Mouse (Mus musculus): ENCODE data around the gene Rnf31. TPM values are rescaled to one million over a fixed set of nuclear protein-coding genes. Genes with fewer than 3 reads are reported as not detected.

The Rnf31 gene
- polyA plus RNA-seq, 1 experiment: 39.1 TPM

- H3K9me3 ChIP-seq (replicated peaks; ENCODE audit: control insufficient read depth, insufficient read depth, low read length, poor library complexity, severe bottlenecking): no peaks in the 10 kb centered on the region
- TF ChIP-seq POLR2A (IDR thresholded peaks at IDR 0.05; ENCODE audit: insufficient read depth, low read length) (no peak), CTCF (IDR thresholded peaks at IDR 0.05; ENCODE audit: low read depth, low read length) (peak; percentile 64), EP300 (IDR thresholded peaks at IDR 0.05; ENCODE audit: insufficient read depth, low read depth, low read length) (no peak)
- H3K36me3 ChIP-seq (ENCODE audit: control insufficient read depth, insufficient read depth, low read length, poor library complexity, severe bottlenecking): peaks cover 9% of the 10 kb centered on the region
- H3K4me3 ChIP-seq (ENCODE audit: low read depth, low read length): no peak overlapping the region
- H3K9ac ChIP-seq (ENCODE audit: low read depth, poor library complexity, severe bottlenecking): no peak overlapping the region
- H3K27ac ChIP-seq (ENCODE audit: insufficient read depth, low read length): no peak overlapping the region
- H3K4me1 ChIP-seq (ENCODE audit: control insufficient read depth, insufficient read depth, low read length): peaks cover 11% of the 10 kb centered on the region
- H3K27me3 ChIP-seq (ENCODE audit: control insufficient read depth, insufficient read depth, low read length, poor library complexity, severe bottlenecking): no peaks in the 10 kb centered on the region
Measured at GRCm38 (mm10) chr14:55579511-55580496, 11.7 kb upstream of the Rnf31 start.

GRCm38 (mm10) chr14:55580731-55581130 lies 10.8 kb upstream of the Rnf31 start:
- no peak overlapping the region for H3K27ac ChIP-seq (ENCODE audit: insufficient read depth, low read length)
- no peak overlapping the region for H3K9ac ChIP-seq (ENCODE audit: low read depth, poor library complexity, severe bottlenecking)
- TF ChIP-seq POLR2A (IDR thresholded peaks at IDR 0.05; ENCODE audit: insufficient read depth, low read length): no peak
- no peak for TF ChIP-seq CTCF (IDR thresholded peaks at IDR 0.05; ENCODE audit: low read depth, low read length)
- TF ChIP-seq EP300 (IDR thresholded peaks at IDR 0.05; ENCODE audit: insufficient read depth, low read depth, low read length): no peak
- peaks cover 8% of the 10 kb centered on the region for H3K4me1 ChIP-seq (ENCODE audit: control insufficient read depth, insufficient read depth, low read length)
- no peaks in the 10 kb centered on the region for H3K27me3 ChIP-seq (ENCODE audit: control insufficient read depth, insufficient read depth, low read length, poor library complexity, severe bottlenecking)
- no peak overlapping the region for H3K4me3 ChIP-seq (ENCODE audit: low read depth, low read length)
- H3K36me3 ChIP-seq (ENCODE audit: control insufficient read depth, insufficient read depth, low read length, poor library complexity, severe bottlenecking): peaks cover 9% of the 10 kb centered on the region
- no peaks in the 10 kb centered on the region for H3K9me3 ChIP-seq (replicated peaks; ENCODE audit: control insufficient read depth, insufficient read depth, low read length, poor library complexity, severe bottlenecking)

DNA sequence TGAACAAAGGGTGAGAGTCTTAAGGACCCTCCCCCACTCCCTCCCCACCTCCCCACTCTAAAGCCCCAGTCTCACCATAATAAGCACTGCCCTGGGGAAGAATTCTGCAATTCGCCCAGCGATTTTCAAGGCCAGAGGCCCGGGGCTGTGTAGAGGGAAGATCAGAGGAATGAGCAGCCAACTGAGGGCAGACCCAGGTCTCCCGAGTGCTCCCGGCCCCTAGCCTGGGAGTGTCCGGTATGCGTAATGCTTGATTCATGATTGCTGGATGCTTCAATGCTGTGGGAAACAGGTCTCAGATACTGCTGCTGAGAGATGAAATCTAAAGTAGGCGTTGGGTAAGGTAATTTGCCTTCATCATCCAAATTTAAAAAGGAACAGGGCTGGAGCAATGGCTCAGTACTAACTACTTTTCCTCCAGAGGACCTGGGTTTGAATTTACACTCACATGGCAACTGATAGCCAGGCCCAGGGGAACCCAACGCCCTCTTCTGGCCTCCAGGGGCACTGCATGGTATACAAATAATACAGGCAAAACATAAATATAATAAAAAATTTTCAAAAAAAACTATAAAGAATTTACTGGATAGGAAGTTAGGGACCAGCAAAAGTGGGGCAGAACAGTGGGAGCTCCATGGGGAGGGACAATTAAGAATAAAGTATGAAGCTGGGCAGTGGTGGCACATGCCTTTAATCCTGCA lies 9.4 kb upstream of the Rnf31 start:
- Histone ChIP-seq H3K4me1 (ENCODE audit: control insufficient read depth, insufficient read depth, low read length) (peaks cover 3% of the 10 kb centered on the region), H3K9me3 (replicated peaks; ENCODE audit: control insufficient read depth, insufficient read depth, low read length, poor library complexity, severe bottlenecking) (no peaks in the 10 kb centered on the region), H3K9ac (ENCODE audit: low read depth, poor library complexity, severe bottlenecking) (no peak overlapping the region), H3K36me3 (ENCODE audit: control insufficient read depth, insufficient read depth, low read length, poor library complexity, severe bottlenecking) (peaks cover 9% of the 10 kb centered on the region), H3K27me3 (ENCODE audit: control insufficient read depth, insufficient read depth, low read length, poor library complexity, severe bottlenecking) (no peaks in the 10 kb centered on the region), H3K27ac (ENCODE audit: insufficient read depth, low read length) (no peak overlapping the region), H3K4me3 (ENCODE audit: low read depth, low read length) (no peak overlapping the region)
- TF ChIP-seq CTCF (IDR thresholded peaks at IDR 0.05; ENCODE audit: low read depth, low read length) (peak; percentile 54), EP300 (IDR thresholded peaks at IDR 0.05; ENCODE audit: insufficient read depth, low read depth, low read length) (no peak)

- H3K27me3 ChIP-seq (ENCODE audit: control insufficient read depth, insufficient read depth, low read length, poor library complexity, severe bottlenecking): no peaks in the 10 kb centered on the region
- no peak overlapping the region for H3K27ac ChIP-seq (ENCODE audit: insufficient read depth, low read length)
- H3K9me3 ChIP-seq (replicated peaks; ENCODE audit: control insufficient read depth, insufficient read depth, low read length, poor library complexity, severe bottlenecking): no peaks in the 10 kb centered on the region
- H3K36me3 ChIP-seq (ENCODE audit: control insufficient read depth, insufficient read depth, low read length, poor library complexity, severe bottlenecking): peaks cover 9% of the 10 kb centered on the region
- TF ChIP-seq EP300 (IDR thresholded peaks at IDR 0.05; ENCODE audit: insufficient read depth, low read depth, low read length) (no peak), POLR2A (IDR thresholded peaks at IDR 0.05; ENCODE audit: insufficient read depth, low read length) (no peak), CTCF (IDR thresholded peaks at IDR 0.05; ENCODE audit: low read depth, low read length) (no peak)
- peak overlapping the region; percentile 7; the same call in 1 of the 2 replicates for H3K9ac ChIP-seq (ENCODE audit: low read depth, poor library complexity, severe bottlenecking)
- H3K4me1 ChIP-seq (ENCODE audit: control insufficient read depth, insufficient read depth, low read length): peaks cover 3% of the 10 kb centered on the region
- H3K4me3 ChIP-seq (ENCODE audit: low read depth, low read length): peak overlapping the region; percentile 65
Measured at GRCm38 (mm10) chr14:55584303-55584701, 7.2 kb upstream of the Rnf31 start.

- peak within 1 kb of the TSS; percentile 65 for H3K27ac ChIP-seq (ENCODE audit: insufficient read depth, low read length)
- peaks cover under 1% of the 10 kb centered on the region for H3K4me1 ChIP-seq (ENCODE audit: control insufficient read depth, insufficient read depth, low read length)
- H3K27me3 ChIP-seq (ENCODE audit: control insufficient read depth, insufficient read depth, low read length, poor library complexity, severe bottlenecking): no peaks in the 10 kb centered on the region
- H3K36me3 ChIP-seq (ENCODE audit: control insufficient read depth, insufficient read depth, low read length, poor library complexity, severe bottlenecking): peaks cover 9% of the 10 kb centered on the region
- H3K9ac ChIP-seq (ENCODE audit: low read depth, poor library complexity, severe bottlenecking): peak within 1 kb of the TSS; percentile 29
- TF ChIP-seq CTCF (IDR thresholded peaks at IDR 0.05; ENCODE audit: low read depth, low read length) (no peak), POLR2A (IDR thresholded peaks at IDR 0.05; ENCODE audit: insufficient read depth, low read length) (peak; percentile 27)
- H3K9me3 ChIP-seq (replicated peaks; ENCODE audit: control insufficient read depth, insufficient read depth, low read length, poor library complexity, severe bottlenecking): no peaks in the 10 kb centered on the region
- peak within 1 kb of the TSS; percentile 65 for H3K4me3 ChIP-seq (ENCODE audit: low read depth, low read length)
Measured at GRCm38 (mm10) chr14:55584702-55585565, 6.6 kb upstream of the Rnf31 start, which contains the start of gene Emc9. Emc9 (minus strand) TSS chr14:55585302.
